ENCODE assay signal across 28 mouse cellular contexts in genomic region chr10:84539651-84540050, GRCm38 (mm10).
"Had no signal": no experiment of that assay in that cellular context is flagged by ENCODE, and none has a peak within 500 bp of the region (broad histone marks: within the 10 kb centered on the region; RNA-seq: fewer than 3 reads in every experiment).

No protein-coding gene starts in this region.

- H3K36me3 ChIP-seq: embryonic facial prominence, embryonic 10.5 days; embryonic facial prominence, embryonic 12.5 days; embryonic facial prominence, embryonic 13.5 days; embryonic facial prominence, embryonic 15.5 days; forebrain, embryonic 12.5 days; forebrain, embryonic 15.5 days had no signal

- H3K9ac ChIP-seq: embryonic facial prominence, embryonic 12.5 days; embryonic facial prominence, embryonic 13.5 days; embryonic facial prominence, embryonic 15.5 days; forebrain, embryonic 12.5 days; forebrain, embryonic 13.5 days; forebrain, embryonic 15.5 days; forebrain, postnatal 0 days had no signal

- H3K4me2 ChIP-seq: embryonic facial prominence, embryonic 12.5 days; embryonic facial prominence, embryonic 13.5 days; embryonic facial prominence, embryonic 15.5 days; forebrain, embryonic 12.5 days; forebrain, embryonic 13.5 days; forebrain, embryonic 15.5 days had no signal

- H3K27me3 ChIP-seq: embryonic facial prominence, embryonic 12.5 days; embryonic facial prominence, embryonic 13.5 days; embryonic facial prominence, embryonic 15.5 days; forebrain, embryonic 12.5 days; forebrain, embryonic 13.5 days; forebrain, embryonic 15.5 days had no signal

- H3K9me3 ChIP-seq: embryonic facial prominence, embryonic 10.5 days; embryonic facial prominence, embryonic 12.5 days; embryonic facial prominence, embryonic 13.5 days; embryonic facial prominence, embryonic 15.5 days; forebrain, embryonic 12.5 days; forebrain, embryonic 13.5 days; forebrain, embryonic 15.5 days had no signal

- H3K4me1 ChIP-seq: forebrain, embryonic 13.5 days had no signal

- DNase-seq: cerebellum, adult 18-20 months; cerebellum, adult 2 months; cerebellum, adult 8-10 months; cerebellum, adult 9-10 months; cerebellum, adult 9-11 months; cerebellum, postnatal 10 days; cerebellum, postnatal 14 days; cerebellum, postnatal 25 days; cerebellum, postnatal 36 days; embryo, embryonic 11 days; forebrain, postnatal 0 days; gastrocnemius, adult 2 months; gastrocnemius, postnatal 10 days; gastrocnemius, postnatal 14 days; gastrocnemius, postnatal 25 days; gastrocnemius, postnatal 36 days; heart, adult 18-20 months; heart, adult 2 months had no signal

- H3K27ac ChIP-seq: embryonic facial prominence, embryonic 10.5 days; embryonic facial prominence, embryonic 12.5 days; embryonic facial prominence, embryonic 13.5 days; embryonic facial prominence, embryonic 15.5 days; forebrain, embryonic 12.5 days; forebrain, embryonic 13.5 days; forebrain, embryonic 15.5 days; gastrocnemius, adult 2 months; heart, adult 2 months had no signal

- H3K4me3 ChIP-seq: embryonic facial prominence, embryonic 10.5 days; embryonic facial prominence, embryonic 12.5 days; embryonic facial prominence, embryonic 13.5 days; embryonic facial prominence, embryonic 15.5 days; erythroblast, embryonic 14.5 days; forebrain, embryonic 12.5 days; forebrain, embryonic 13.5 days; forebrain, embryonic 15.5 days; gastrocnemius, adult 2 months; heart, adult 2 months had no signal

- ATAC-seq: forebrain, embryonic 13.5 days; forebrain, embryonic 14.5 days; forebrain, embryonic 15.5 days; forebrain, embryonic 16.5 days; forebrain, postnatal 0 days had no signal
